Mouse (Mus musculus) hindbrain, embryonic 15.5 days (tissue): ENCODE results near the gene Arhgef28. TPM values are rescaled to one million over a fixed set of nuclear protein-coding genes. Genes with fewer than 3 reads are reported as not detected.

ENCODE experiments used
- ATAC-seq: fragments of 200-750 bp; cut with Nextera tagmentation; 2 replicates; pipeline ENCODE4 v1.8.0; 2017; ENCODE audit warnings: low read depth, moderate number of reproducible peaks, moderate TSS enrichment; ENCODE audit not compliant: low FRiP score
- H3K27ac ChIP-seq: fragments of 300-500 bp; sonication (generic); replicated peaks from 2 replicates; pipeline ENCODE4 v1.5.1; 2015; ENCODE audit warnings: mild to moderate bottlenecking, inconsistent platforms
- H3K27me3 ChIP-seq: fragments of 300-500 bp; sonication (generic); 2 replicates; pipeline ENCODE4 v1.6.1; 2015; ENCODE audit warnings: control low read depth, inconsistent platforms
- H3K36me3 ChIP-seq: fragments of 300-500 bp; sonication (generic); 2 replicates; pipeline ENCODE4 v1.6.1; 2015; ENCODE audit warnings: control low read depth, inconsistent platforms
- H3K4me1 ChIP-seq: fragments of 300-500 bp; sonication (generic); replicated peaks from 2 replicates; pipeline ENCODE4 v1.6.1; 2015; ENCODE audit warnings: control low read depth, inconsistent platforms
- H3K4me2 ChIP-seq: fragments of 300-500 bp; sonication (generic); 2 replicates; pipeline ENCODE4 v1.6.1; 2015; ENCODE audit warnings: moderate library complexity, mild to moderate bottlenecking, inconsistent platforms
- H3K4me3 ChIP-seq: fragments of 300-500 bp; sonication (generic); 2 replicates; pipeline ENCODE4 v1.5.1; 2015; ENCODE audit warnings: mild to moderate bottlenecking, inconsistent platforms
- H3K9ac ChIP-seq: fragments of 300-500 bp; sonication (generic); 2 replicates; pipeline ENCODE4 v1.6.1; 2015; ENCODE audit warnings: inconsistent platforms
- H3K9me3 ChIP-seq: fragments of 300-500 bp; sonication (generic); 2 replicates; pipeline ENCODE4 v1.6.1; 2016; ENCODE audit warnings: control low read depth, inconsistent platforms
- WGBS: fragments of 180-500 bp; shearing (Covaris S2); methylation state at CpG from one replicate; pipeline ENCODE4 v1.1.7; 2015; 5-methylcytosine and 5-hydroxymethylcytosine counted together
- polyA plus RNA-seq: library from polyadenylated mRNA; unstranded; fragments of >200 nt; fragmentation: Nextera tagmentation; extraction: Ambion mirVana; gene quantifications from 2 replicates; pipeline ENCODE4 v1.2.1, GENCODE M21; 2015

Gene Arhgef28
- polyA plus RNA-seq, 1 experiment from 2014 or later = 29.3 TPM

DNA sequence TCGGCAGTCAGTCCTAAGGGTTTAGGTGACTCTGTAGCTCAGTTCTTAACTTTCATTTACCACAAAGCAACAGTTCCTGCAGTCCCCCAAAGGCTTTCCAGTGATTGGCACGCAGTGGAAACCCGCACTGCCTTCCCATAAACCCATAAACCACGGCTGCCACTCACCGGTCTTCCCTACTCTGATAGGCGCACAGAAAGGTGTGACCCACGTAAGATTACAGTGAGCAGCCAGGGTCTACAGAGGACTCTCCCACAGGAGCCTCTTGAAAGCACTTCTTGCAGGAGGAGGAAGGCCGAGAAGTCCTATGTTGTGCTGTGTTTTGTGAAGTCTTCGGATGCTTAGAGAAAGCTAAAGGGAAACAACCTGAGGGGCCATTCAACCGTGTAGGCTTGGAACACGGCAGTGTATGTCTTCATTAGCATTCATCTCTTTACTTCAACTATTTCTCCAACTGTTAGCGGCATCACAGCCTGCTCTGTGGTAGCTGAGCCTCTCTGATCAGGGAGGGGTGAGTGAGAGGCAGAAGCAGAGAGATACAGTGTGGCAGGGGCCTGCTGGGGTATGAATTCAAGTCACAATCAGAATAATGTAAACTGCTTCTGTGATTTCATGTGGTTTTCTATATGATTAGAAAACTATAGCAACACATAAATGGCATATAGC, 189.2 kb downstream of the Arhgef28 start:
- Histone ChIP-seq H3K4me3 (peak overlapping the region; percentile 46), H3K4me2 (peak overlapping the region; percentile 76), H3K9me3 (no peaks in the 10 kb centered on the region), H3K4me1 (peaks cover 22% of the 10 kb centered on the region; the same call in 1 of the 2 replicates), H3K36me3 (no peaks in the 10 kb centered on the region), H3K9ac (peak overlapping the region; percentile 58), H3K27me3 (no peaks in the 10 kb centered on the region), H3K27ac (peak overlapping the region; percentile 80)
- ATAC-seq = peak; percentile 83
- 12% methylated on average over 12 of the region's 12 CpGs for WGBS

DNA sequence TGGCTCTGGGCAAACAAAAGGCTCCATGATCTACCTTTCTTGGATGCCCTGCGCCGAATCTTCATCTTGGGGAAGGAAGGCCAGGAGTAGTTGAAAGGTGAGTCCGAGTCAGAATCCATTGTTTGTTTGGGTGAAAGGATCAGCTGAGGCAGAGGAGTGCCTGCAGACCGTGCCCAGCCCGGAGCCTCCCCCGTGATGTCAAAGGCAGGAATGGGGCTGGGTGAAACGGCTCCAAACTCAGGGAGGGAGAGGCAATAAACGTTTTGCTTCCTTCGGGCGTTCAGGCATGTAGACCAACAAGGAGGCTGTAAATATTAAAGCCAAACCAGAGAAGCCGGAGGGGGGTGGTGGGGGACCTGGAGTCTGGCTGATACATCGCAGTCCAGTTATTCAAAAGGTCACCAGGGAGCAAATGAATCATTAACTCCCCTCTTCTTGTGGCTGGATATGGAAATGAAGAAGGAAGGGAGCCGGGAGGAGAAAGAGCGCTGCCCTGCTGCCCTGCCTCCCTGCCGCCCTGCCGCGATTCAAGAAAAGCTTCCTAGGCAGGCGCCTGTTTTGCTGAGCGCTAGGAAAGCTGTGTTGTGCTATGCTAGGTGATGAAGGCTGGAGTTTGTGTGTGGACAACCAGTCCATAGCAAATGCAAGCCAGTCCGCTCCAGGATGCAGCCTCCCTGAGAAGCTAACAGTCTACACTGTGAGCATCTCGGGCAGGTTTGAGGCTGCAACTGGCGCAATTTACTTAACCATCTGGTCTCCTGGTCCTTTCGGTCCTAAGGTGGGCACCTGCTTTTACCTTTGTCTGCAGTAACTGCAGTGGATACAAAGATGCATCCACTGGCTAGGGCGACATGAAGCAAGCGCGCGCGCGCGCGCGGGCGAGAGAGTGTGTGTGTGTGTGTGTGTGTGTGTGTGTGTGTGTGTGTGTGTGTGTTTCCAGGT, 190.0 kb downstream of the Arhgef28 start:
- 8% methylated on average over 33 of the region's 33 CpGs for WGBS
- ATAC-seq = peak; percentile 70
- Histone ChIP-seq H3K27me3 (no peaks in the 10 kb centered on the region), H3K4me3 (peak overlapping the region; percentile 46), H3K4me2 (peak overlapping the region; percentile 76), H3K36me3 (no peaks in the 10 kb centered on the region), H3K27ac (peak overlapping the region; percentile 80), H3K4me1 (peaks cover 22% of the 10 kb centered on the region; the same call in 1 of the 2 replicates), H3K9ac (peak overlapping the region; percentile 58), H3K9me3 (no peaks in the 10 kb centered on the region)

DNA sequence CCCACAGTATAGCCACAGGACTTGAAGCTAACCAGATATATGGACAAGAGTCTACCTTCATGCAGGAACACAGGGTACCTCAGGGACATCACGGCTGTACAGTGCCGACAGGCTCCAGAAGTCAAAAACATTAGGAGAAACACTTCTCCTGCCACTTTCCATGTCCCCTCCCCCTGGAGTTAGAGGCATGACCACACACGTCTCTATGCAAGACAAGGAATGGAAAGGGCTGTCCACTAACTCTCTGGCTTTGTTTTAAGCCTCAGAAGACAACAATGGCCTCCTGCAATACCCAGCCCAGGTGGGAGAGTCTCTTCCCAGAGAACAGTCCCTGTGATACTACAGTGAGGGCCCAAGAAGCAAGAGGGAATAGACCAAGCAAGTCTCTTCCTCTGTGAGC, 191.3 kb downstream of the Arhgef28 start:
- Histone ChIP-seq H3K4me1 (peaks cover 22% of the 10 kb centered on the region; the same call in 1 of the 2 replicates), H3K4me3 (peak overlapping the region; percentile 8; the same call in 1 of the 2 replicates), H3K27me3 (no peaks in the 10 kb centered on the region), H3K9me3 (no peaks in the 10 kb centered on the region), H3K9ac (no peak overlapping the region), H3K36me3 (no peaks in the 10 kb centered on the region), H3K4me2 (peak overlapping the region; percentile 76), H3K27ac (0 out of 2 replicates have a peak overlapping the region, but pooled peaks have one; percentile 10)
- ATAC-seq = no peak
- 58% methylated on average over 3 of the region's 3 CpGs for WGBS

- H3K9me3 ChIP-seq = no peaks in the 10 kb centered on the region
- no peaks in the 10 kb centered on the region for H3K27me3 ChIP-seq
- H3K27ac ChIP-seq = no peak overlapping the region
- no peaks in the 10 kb centered on the region for H3K36me3 ChIP-seq
- peaks cover 22% of the 10 kb centered on the region; the same call in 1 of the 2 replicates for H3K4me1 ChIP-seq
- WGBS = 98% methylated on average over 4 of the region's 4 CpGs
- H3K9ac ChIP-seq = no peak overlapping the region
- no peak for ATAC-seq
- H3K4me2 ChIP-seq = no peak overlapping the region
- H3K4me3 ChIP-seq = no peak overlapping the region
Measured at GRCm38 (mm10) chr13:98013715-98014114, 192.5 kb downstream of the Arhgef28 start.

DNA sequence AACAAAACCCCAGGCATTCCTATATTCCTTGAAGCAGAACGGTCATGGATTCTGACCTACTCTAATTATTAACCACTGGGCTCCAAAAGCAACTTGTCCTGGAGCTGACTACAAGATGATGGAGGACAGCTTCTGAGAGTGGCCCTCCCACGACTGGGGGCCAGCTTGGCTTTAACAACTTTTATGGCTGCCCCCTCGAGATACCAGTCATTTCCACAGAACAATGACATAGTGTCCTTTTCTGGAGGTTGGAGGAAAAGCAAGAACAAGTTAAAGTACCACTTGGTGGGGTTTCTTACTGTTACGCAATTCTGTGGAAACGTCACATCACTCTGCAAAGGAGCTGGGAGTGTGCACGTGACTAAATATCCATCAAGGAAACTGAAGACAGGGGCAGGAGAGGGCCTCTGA, 194.3 kb downstream of the Arhgef28 start:
- H3K4me1 ChIP-seq = peaks cover 18% of the 10 kb centered on the region; the same call in 1 of the 2 replicates
- WGBS = 49% methylated on average over 6 of the region's 6 CpGs
- no peak for ATAC-seq
- no peaks in the 10 kb centered on the region for H3K27me3 ChIP-seq
- no peak overlapping the region for H3K27ac ChIP-seq
- H3K4me2 ChIP-seq = no peak overlapping the region
- H3K9me3 ChIP-seq = no peaks in the 10 kb centered on the region
- no peak overlapping the region for H3K9ac ChIP-seq
- H3K4me3 ChIP-seq = no peak overlapping the region
- H3K36me3 ChIP-seq = no peaks in the 10 kb centered on the region

- H3K4me2 ChIP-seq = no peak overlapping the region
- no peak for ATAC-seq
- no peak overlapping the region for H3K4me3 ChIP-seq
- no peak overlapping the region for H3K9ac ChIP-seq
- no peaks in the 10 kb centered on the region for H3K36me3 ChIP-seq
- no peaks in the 10 kb centered on the region for H3K27me3 ChIP-seq
- WGBS = 75% methylated on average over 4 of the region's 4 CpGs
- H3K4me1 ChIP-seq = no peaks in the 10 kb centered on the region
- no peak overlapping the region for H3K27ac ChIP-seq
- no peaks in the 10 kb centered on the region for H3K9me3 ChIP-seq
Measured at GRCm38 (mm10) chr13:98009070-98009469, 197.2 kb downstream of the Arhgef28 start.

DNA sequence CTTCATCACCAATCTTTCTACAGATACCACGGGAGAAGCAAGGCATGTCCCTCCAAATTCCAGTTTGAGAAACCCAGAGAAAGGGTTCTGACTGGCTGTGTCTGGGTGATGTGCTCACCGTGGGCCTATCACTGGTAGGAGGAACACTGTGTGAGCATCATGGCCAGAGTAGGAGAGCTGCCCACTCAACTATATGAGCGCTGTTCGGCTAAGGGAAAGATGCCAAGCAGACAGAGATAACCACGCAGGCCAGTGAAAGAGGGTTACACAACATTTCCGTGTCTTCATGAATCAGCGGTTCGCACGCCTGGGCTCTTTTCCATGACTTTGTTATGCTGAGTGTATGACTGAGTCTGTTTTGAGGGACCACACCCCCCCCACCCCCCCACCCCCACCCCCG, 197.7 kb downstream of the Arhgef28 start:
- no peak overlapping the region for H3K4me3 ChIP-seq
- H3K9ac ChIP-seq = no peak overlapping the region
- no peaks in the 10 kb centered on the region for H3K27me3 ChIP-seq
- no peak overlapping the region for H3K27ac ChIP-seq
- 91% methylated on average over 10 of the region's 10 CpGs for WGBS
- H3K36me3 ChIP-seq = no peaks in the 10 kb centered on the region
- no peaks in the 10 kb centered on the region for H3K4me1 ChIP-seq
- no peaks in the 10 kb centered on the region for H3K9me3 ChIP-seq
- H3K4me2 ChIP-seq = no peak overlapping the region
- ATAC-seq = no peak

- 81% methylated on average over 5 of the region's 5 CpGs for WGBS
- H3K27me3 ChIP-seq = no peaks in the 10 kb centered on the region
- no peaks in the 10 kb centered on the region for H3K9me3 ChIP-seq
- H3K9ac ChIP-seq = no peak overlapping the region
- no peaks in the 10 kb centered on the region for H3K36me3 ChIP-seq
- no peak for ATAC-seq
- H3K4me3 ChIP-seq = no peak overlapping the region
- H3K27ac ChIP-seq = 0 out of 2 replicates have a peak overlapping the region, but pooled peaks have one; percentile 18
- no peaks in the 10 kb centered on the region for H3K4me1 ChIP-seq
- no peak overlapping the region for H3K4me2 ChIP-seq
Measured at GRCm38 (mm10) chr13:98005611-98006218, 200.5 kb downstream of the Arhgef28 start.

DNA sequence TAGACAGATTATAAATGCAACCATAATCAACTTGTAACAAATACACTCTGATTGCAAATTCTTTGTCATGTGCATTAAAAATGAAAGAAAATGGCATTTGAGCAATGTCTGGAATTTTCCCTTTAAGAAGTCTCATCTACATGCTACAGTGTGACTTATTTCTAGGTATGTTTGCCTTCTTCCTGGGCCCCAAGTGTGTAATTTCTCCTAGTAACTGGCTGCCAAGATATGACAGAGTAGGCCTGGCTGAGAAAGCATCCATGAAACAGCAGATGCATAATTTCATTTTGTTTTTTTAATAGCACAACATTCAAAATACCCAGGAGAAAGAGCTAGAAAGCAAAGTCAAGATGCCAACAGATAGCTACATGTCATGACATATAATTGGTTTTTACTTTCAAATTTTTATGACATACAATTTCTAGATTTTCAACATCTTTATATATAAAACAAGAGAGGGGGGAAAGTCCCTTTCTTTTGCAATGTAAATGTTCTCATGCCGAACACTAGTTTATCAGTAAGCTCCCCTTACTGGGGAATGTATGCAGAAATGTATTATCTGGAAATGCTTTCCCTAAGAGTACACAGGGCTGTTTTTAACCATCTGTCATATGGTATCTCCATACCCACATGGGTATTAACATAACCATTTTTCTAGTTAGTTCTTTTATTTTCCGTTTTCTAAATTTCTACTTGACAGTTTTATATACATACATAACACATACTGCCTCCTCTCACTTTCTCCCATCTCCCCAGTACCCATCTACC, 201.4 kb downstream of the Arhgef28 start:
- no peaks in the 10 kb centered on the region for H3K4me1 ChIP-seq
- 0 out of 2 replicates have a peak overlapping the region, but pooled peaks have one; percentile 18 for H3K27ac ChIP-seq
- no peak overlapping the region for H3K4me2 ChIP-seq

DNA sequence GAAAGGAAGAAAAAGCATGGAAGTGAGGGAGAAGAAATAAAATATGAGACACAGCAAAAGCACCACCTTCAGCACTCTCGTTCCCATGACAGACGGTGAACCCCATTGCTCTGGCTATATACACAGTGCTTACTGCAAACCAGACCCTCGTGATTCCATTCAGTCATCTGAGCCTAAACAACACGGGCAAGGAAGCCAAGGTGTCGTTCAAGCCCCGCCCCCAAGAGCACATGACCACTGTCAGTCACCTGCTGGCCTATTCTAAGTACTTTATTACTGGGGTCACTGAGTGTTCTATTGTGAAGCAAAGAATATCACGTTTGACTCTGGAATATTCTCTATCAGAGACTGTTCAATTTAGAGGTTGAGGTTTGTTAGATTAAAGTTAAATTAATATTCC, 202.5 kb downstream of the Arhgef28 start:
- no peak overlapping the region for H3K27ac ChIP-seq
- H3K4me3 ChIP-seq = no peak overlapping the region
- no peak for ATAC-seq
- H3K36me3 ChIP-seq = no peaks in the 10 kb centered on the region
- no peaks in the 10 kb centered on the region for H3K27me3 ChIP-seq
- H3K9ac ChIP-seq = no peak overlapping the region
- no peak overlapping the region for H3K4me2 ChIP-seq
- 52% methylated on average over 7 of the region's 7 CpGs for WGBS
- no peaks in the 10 kb centered on the region for H3K9me3 ChIP-seq
- 0 out of 2 replicates have a peak, but pooled peaks cover 4% of the 10 kb centered on the region for H3K4me1 ChIP-seq

More for the DNA sequence above, 201.4 kb downstream of the Arhgef28 start:
- Histone ChIP-seq H3K4me3 (no peak overlapping the region), H3K9me3 (no peaks in the 10 kb centered on the region), H3K9ac (no peak overlapping the region), H3K27me3 (no peaks in the 10 kb centered on the region), H3K36me3 (no peaks in the 10 kb centered on the region)
- ATAC-seq = no peak
- 71% methylated on average over 2 of the region's 2 CpGs for WGBS

DNA sequence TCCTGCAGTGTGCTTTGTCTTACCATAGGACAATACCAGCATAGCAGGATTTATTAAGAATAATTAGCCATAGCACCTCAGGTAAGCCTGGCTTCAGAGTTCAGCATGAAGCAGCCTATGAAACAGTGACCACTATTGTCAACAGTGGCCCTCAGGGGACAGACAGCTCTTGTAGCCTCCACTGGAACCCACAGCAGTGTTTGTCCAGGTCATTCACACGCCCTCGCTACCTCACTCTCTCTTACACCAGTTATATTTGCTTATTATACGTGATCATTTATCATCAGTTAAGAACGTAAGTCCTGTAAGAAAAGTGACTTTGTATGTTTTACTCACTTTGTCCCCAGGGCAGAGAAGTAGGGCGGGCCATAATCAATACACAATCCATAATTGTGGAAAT, 203.6 kb downstream of the Arhgef28 start:
- Histone ChIP-seq H3K36me3 (no peaks in the 10 kb centered on the region), H3K9ac (no peak overlapping the region), H3K9me3 (no peaks in the 10 kb centered on the region), H3K4me3 (no peak overlapping the region), H3K27me3 (no peaks in the 10 kb centered on the region), H3K27ac (no peak overlapping the region), H3K4me1 (0 out of 2 replicates have a peak, but pooled peaks cover 7% of the 10 kb centered on the region), H3K4me2 (no peak overlapping the region)
- no peak for ATAC-seq
- 91% methylated on average over 5 of the region's 5 CpGs for WGBS
